Mouse (Mus musculus): ENCODE data around the gene Uri1. TPM values are rescaled to one million over a fixed set of nuclear protein-coding genes. Genes with fewer than 3 reads are reported as not detected.

Gene Uri1
- polyA plus RNA-seq, 1 experiment from 2014 or later, result 44.2 TPM

Other genes with a start within 250 kb of the Uri1 start
- 31.0 and 40.3 TPM in 2 replicates for gene Zfp536, start 249.9 kb downstream of the Uri1 start, polyA plus RNA-seq (2016; fragmentation: Nextera tagmentation; extraction: Ambion mirVana)
- 71.1 and 94.2 TPM in 2 replicates for gene Ccne1, start 84.0 kb upstream of the Uri1 start, polyA plus RNA-seq (2016; fragmentation: Nextera tagmentation; extraction: Ambion mirVana)
- 14.3 and 16.3 TPM in 2 replicates for gene 1600014C10Rik, start 159.7 kb upstream of the Uri1 start, polyA plus RNA-seq (2016; fragmentation: Nextera tagmentation; extraction: Ambion mirVana)
- 2.3 and 2.6 TPM in 2 replicates for gene Plekhf1, start 204.5 kb upstream of the Uri1 start, polyA plus RNA-seq (2016; fragmentation: Nextera tagmentation; extraction: Ambion mirVana)
- gene Pop4, start 247.9 kb upstream of the Uri1 start, polyA plus RNA-seq (2016; fragmentation: Nextera tagmentation; extraction: Ambion mirVana), result 95.8 and 96.1 TPM in 2 replicates